ENCODE assay signal across 13 mouse cellular contexts in the genomic region with DNA sequence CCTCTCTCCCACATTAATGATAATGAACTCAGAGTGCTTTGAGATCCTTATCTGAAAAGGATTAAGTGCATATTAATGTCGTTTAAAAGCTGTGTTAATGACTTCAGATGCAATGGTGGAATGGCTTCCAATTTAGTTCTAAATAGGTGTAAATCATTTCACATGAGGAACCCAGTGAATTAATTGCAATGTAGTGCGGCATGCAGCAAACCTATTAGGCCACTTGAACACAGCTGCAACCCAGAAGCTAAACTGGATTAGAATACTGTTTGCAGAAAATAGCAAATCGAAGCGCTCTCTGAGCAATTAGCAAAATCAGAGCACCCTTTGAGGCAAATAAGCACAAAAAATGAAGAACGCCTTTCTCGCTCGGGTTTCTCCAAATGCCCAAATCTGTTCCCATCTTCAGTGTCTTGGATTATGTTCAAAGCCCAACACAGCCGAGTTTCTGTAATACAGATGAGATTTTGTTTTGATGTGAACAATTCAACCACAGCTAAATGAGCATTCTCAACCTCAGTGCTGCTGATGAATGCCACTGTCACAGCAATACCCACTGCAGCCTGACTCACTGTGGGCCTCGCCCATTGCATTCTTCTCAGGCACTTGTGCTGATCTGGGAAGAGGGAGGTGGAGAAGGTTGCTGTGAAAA.
DNase-seq lines count a peak whose midpoint lies in the region; ATAC-seq and TF ChIP-seq lines count a peak whose summit lies in the region.
"Had no signal": no experiment of that assay in that cellular context is flagged by ENCODE, and none has a peak within 500 bp of the region (broad histone marks: within the 10 kb centered on the region; RNA-seq: fewer than 3 reads in every experiment).

No protein-coding gene starts in this region.

- H3K4me2 ChIP-seq in midbrain, embryonic 11.5 days = no peak overlapping the region
- no peak overlapping the region for H3K4me2 ChIP-seq in midbrain, postnatal 0 days (ENCODE audit: low read depth, low read length, poor library complexity, severe bottlenecking)
- H3K4me2 ChIP-seq in forebrain, embryonic 14.5 days (ENCODE audit: low read length) = no peak overlapping the region

- intact Hi-C loops in left cerebral cortex, postnatal 14 days (cut with DNase I) = no loop called here

- no peak overlapping the region for H3K9ac ChIP-seq in midbrain, embryonic 11.5 days (ENCODE audit: low read length)
- no peak overlapping the region for H3K9ac ChIP-seq in midbrain, postnatal 0 days (replicated peaks; ENCODE audit: low read length, poor library complexity, severe bottlenecking)
- no peak overlapping the region for H3K9ac ChIP-seq in forebrain, embryonic 14.5 days (ENCODE audit: low read length)

- peak; percentile 69 for DNase-seq in midbrain, embryonic 11.5 days (ENCODE audit: low spot score, missing footprints)
- DNase-seq in midbrain, postnatal 0 days (ENCODE audit: low spot score) = no peak
- DNase-seq in forebrain, embryonic 14.5 days (ENCODE audit: low spot score) = peak; percentile 86
- peak; percentile 28 to 41 for DNase-seq in left cerebral cortex, postnatal 14 days (ENCODE audit: low spot score in 2 of 2)
- DNase-seq in right cerebral cortex, postnatal 25 days = peak; percentile 23
- no peak for DNase-seq in thymus, postnatal 14 days
- no peak for DNase-seq in urinary bladder, adult 2 months (ENCODE audit: low spot score)
- no peak for DNase-seq in adrenal gland, adult 2 months
- DNase-seq: kidney, postnatal 4 days; liver; lung, postnatal 14 days had no signal

- H3K9me3 ChIP-seq in midbrain, embryonic 11.5 days (ENCODE audit: control insufficient read depth, low read length) = no peaks in the 10 kb centered on the region
- H3K9me3 ChIP-seq in midbrain, postnatal 0 days (ENCODE audit: low read length) = no peaks in the 10 kb centered on the region
- H3K9me3 ChIP-seq in forebrain, embryonic 14.5 days (replicated peaks; ENCODE audit: control insufficient read depth, low read length) = no peaks in the 10 kb centered on the region

- H3K4me1 ChIP-seq in midbrain, embryonic 11.5 days (ENCODE audit: control insufficient read depth, insufficient read depth, low read length) = no peaks in the 10 kb centered on the region; the same call in 1 of the 2 replicates
- no peaks in the 10 kb centered on the region for H3K4me1 ChIP-seq in midbrain, postnatal 0 days (ENCODE audit: insufficient read depth, low read length)
- peaks cover 11% of the 10 kb centered on the region; the same call in 1 of the 2 replicates for H3K4me1 ChIP-seq in forebrain, embryonic 14.5 days (ENCODE audit: control insufficient read depth, insufficient read depth, low read length)

- H3K27me3 ChIP-seq in midbrain, embryonic 11.5 days (ENCODE audit: control insufficient read depth, insufficient read depth, low read length) = no peaks in the 10 kb centered on the region
- H3K27me3 ChIP-seq in midbrain, postnatal 0 days (ENCODE audit: insufficient read depth, low read length) = no peaks in the 10 kb centered on the region
- no peaks in the 10 kb centered on the region for H3K27me3 ChIP-seq in forebrain, embryonic 14.5 days (replicated peaks; ENCODE audit: control insufficient read depth, insufficient read depth, low read length)
- H3K27me3 ChIP-seq: CH12.LX had no signal

- ATAC-seq in midbrain, embryonic 11.5 days (ENCODE audit: low FRiP score) = peak; percentile 67; the same call in 1 of the 2 replicates
- no peak for ATAC-seq in midbrain, postnatal 0 days (ENCODE audit: low FRiP score)
- ATAC-seq in forebrain, embryonic 14.5 days = peak; percentile 93

- WGBS in midbrain, embryonic 11.5 days = 73% methylated on average over 9 of the region's 9 CpGs
- WGBS in midbrain, postnatal 0 days = 54% methylated on average over 9 of the region's 9 CpGs
- WGBS in forebrain, embryonic 14.5 days = 4% methylated on average over 9 of the region's 9 CpGs

- no peak overlapping the region for H3K4me3 ChIP-seq in midbrain, embryonic 11.5 days (ENCODE audit: low read depth, low read length)
- H3K4me3 ChIP-seq in midbrain, postnatal 0 days (ENCODE audit: low read depth, low read length) = no peak overlapping the region
- H3K4me3 ChIP-seq in forebrain, embryonic 14.5 days (ENCODE audit: low read depth, low read length) = no peak overlapping the region
- H3K4me3 ChIP-seq: erythroblast, embryonic 14.5 days had no signal

- TF ChIP-seq CTCF in midbrain, postnatal 0 days (IDR thresholded peaks at IDR 0.05) = no peak

- H3K27ac ChIP-seq in midbrain, embryonic 11.5 days (ENCODE audit: low read depth, low read length) = no peak overlapping the region
- H3K27ac ChIP-seq in midbrain, postnatal 0 days (ENCODE audit: low read depth, low read length) = no peak overlapping the region
- H3K27ac ChIP-seq in forebrain, embryonic 14.5 days (ENCODE audit: low read depth, low read length) = peak overlapping the region; percentile 35

- H3K36me3 ChIP-seq in midbrain, embryonic 11.5 days (ENCODE audit: control insufficient read depth, insufficient read depth, low read length) = no peaks in the 10 kb centered on the region
- no peaks in the 10 kb centered on the region for H3K36me3 ChIP-seq in midbrain, postnatal 0 days (ENCODE audit: insufficient read depth, low read length)
- no peaks in the 10 kb centered on the region for H3K36me3 ChIP-seq in forebrain, embryonic 14.5 days (ENCODE audit: control insufficient read depth, insufficient read depth, low read length)

Comparison
In these comparisons a context has a peak if more than half of its experiments do, and no peak if none do; other contexts are left out.
1. DNase-seq: peak in midbrain, embryonic 11.5 days (single experiment), forebrain, embryonic 14.5 days (single experiment), left cerebral cortex, postnatal 14 days (2 of 2) and right cerebral cortex, postnatal 25 days (single experiment); none in midbrain, postnatal 0 days (single experiment), thymus, postnatal 14 days (single experiment), urinary bladder, adult 2 months (single experiment) and adrenal gland, adult 2 months (single experiment).